8 mouse cellular contexts compared by ENCODE assay signal in the genomic region with DNA sequence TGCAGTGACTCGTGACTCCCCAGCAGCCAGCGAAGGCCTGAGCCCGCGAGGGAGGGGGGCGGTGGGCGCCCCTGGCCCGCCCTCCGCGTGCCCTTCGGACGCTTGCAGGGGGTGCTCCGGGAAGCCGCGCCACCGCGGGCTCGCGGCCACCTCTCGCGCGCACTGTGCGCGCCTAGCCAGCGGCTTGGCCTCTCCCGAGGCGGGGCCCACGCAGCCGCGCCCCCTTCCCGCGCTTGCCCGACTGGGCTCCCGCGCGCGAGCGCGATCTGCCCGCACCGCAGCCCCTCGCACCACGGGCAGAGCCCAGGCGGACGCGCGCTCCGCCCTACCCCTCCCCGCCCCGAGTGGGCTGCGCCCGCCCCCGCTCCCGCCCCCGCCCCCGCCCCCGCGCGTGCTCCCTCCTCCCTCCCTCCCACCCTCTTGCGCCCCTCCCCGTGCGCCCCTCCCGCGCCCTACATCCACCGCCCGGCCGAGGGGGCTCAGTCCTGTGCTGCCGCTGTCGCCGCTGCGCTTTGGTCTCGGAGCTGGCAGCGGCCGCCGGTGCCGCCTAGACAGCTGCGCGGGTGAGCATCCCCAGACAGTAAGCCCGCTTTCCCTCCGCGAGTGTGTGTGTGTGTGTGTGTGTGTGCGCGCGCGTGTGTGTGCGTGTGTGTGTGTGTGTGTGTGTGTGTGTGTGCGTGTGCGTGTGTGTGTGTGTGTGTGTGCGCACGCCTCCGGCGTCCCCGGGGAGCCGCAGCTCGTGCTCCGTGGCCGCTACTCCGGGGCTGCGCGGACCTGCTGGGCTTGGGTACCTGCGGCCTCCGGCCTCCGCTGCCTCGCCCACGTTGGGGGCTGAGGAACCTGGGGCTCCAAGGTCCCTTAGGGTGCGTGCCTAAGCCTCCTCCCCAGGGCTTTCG. TPM values are rescaled to one million over a fixed set of nuclear protein-coding genes. Genes with fewer than 3 reads are reported as not detected.
DNase-seq lines count a peak whose midpoint lies in the region; ATAC-seq and TF ChIP-seq lines count a peak whose summit lies in the region.

A gene (plus strand): TSS at position 482 of the 896 bp plus-strand sequence.

- peak; percentile 62 for DNase-seq in adrenal gland, adult 2 months
- DNase-seq in gastrocnemius, adult 2 months = peak; percentile 66
- DNase-seq in layer of hippocampus, postnatal 36 days = peak; percentile 47 to 49
- peak; percentile 83 for DNase-seq in lung, postnatal 10 days
- DNase-seq in right cerebral cortex, adult 2 months (ENCODE audit: low spot score in 2 of 2) = peak; percentile 31 to 34

- intact Hi-C loops in gastrocnemius, adult 2 months (cut with DNase I) = no loop called here

- H3K4me1 ChIP-seq in hindbrain, embryonic 13.5 days (replicated peaks) = peaks cover 13% of the 10 kb centered on the region; the same call in 1 of the 2 replicates

- H3K4me2 ChIP-seq in hindbrain, embryonic 13.5 days = peak within 1 kb of the TSS; percentile 50

- peak; percentile 58; the same call in 1 of the 2 replicates for ATAC-seq in common myeloid progenitor, adult 5-6 weeks (replicated peaks; ENCODE audit: low read depth, poor library complexity, severe bottlenecking)
- peak; percentile 96 for ATAC-seq in hindbrain, embryonic 13.5 days (ENCODE audit: low FRiP score)
- ATAC-seq in CD4-positive, CD25-positive, alpha-beta regulatory T cell, adult 4 months = no peak

- WGBS in hindbrain, embryonic 13.5 days = 14% methylated on average over 21 of the region's 106 CpGs

- no peaks in the 10 kb centered on the region for H3K36me3 ChIP-seq in hindbrain, embryonic 13.5 days

- H3K9me3 ChIP-seq in hindbrain, embryonic 13.5 days = no peaks in the 10 kb centered on the region

- H3K9ac ChIP-seq in hindbrain, embryonic 13.5 days = peak within 1 kb of the TSS; percentile 78

- no peaks in the 10 kb centered on the region for H3K27me3 ChIP-seq in hindbrain, embryonic 13.5 days

- H3K4me3 ChIP-seq in gastrocnemius, adult 2 months = peak within 1 kb of the TSS; percentile 75
- peak within 1 kb of the TSS; percentile 57 for H3K4me3 ChIP-seq in hindbrain, embryonic 13.5 days

- H3K27ac ChIP-seq in gastrocnemius, adult 2 months = peak within 1 kb of the TSS; percentile 80
- H3K27ac ChIP-seq in hindbrain, embryonic 13.5 days = peak within 1 kb of the TSS; percentile 89

- TF ChIP-seq CTCF in gastrocnemius, adult 2 months (IDR thresholded peaks at IDR 0.05) = no peak

RNA-seq across cellular contexts. Expression of the gene that starts here (rescaled TPM):
- total RNA-seq in adrenal gland, adult 2 months (2021) = 10 to 100 TPM; 27.9 to 59.4 TPM
- polyA plus RNA-seq in adrenal gland, adult 2 months (2012; rRNA removed) = 31.5 and 35.3 TPM in 2 replicates
- 1.6 and 21.3 TPM in 2 replicates for total RNA-seq in common myeloid progenitor, adult 5-6 weeks (2017)
- total RNA-seq in gastrocnemius, adult 2 months (2021) = 1,000 to 10,000 TPM in 1 of 2 experiments, 100 to 1,000 TPM in 1; 673 to 2,064 TPM
- polyA plus RNA-seq in hindbrain, embryonic 13.5 days (2015; fragmentation: Nextera tagmentation; extraction: Ambion mirVana) = 127 and 139 TPM in 2 replicates
- 10 to 100 TPM; 78.4 to 87.0 TPM for total RNA-seq in layer of hippocampus, postnatal 36 days (2021)
- polyA plus RNA-seq in CD4-positive, CD25-positive, alpha-beta regulatory T cell, adult 4 months (2017; shearing (Covaris generic)) = not detected

Comparison
In these comparisons a context has a peak if more than half of its experiments do, and no peak if none do; other contexts are left out.
1. RNA of the gene that starts here (polyA plus RNA-seq): 127 to 139 TPM in hindbrain, embryonic 13.5 days and 31.5 to 35.3 TPM in adrenal gland, adult 2 months; not detected in CD4-positive, CD25-positive, alpha-beta regulatory T cell, adult 4 months; every median in the first group is over 10 times any median in the second.
2. DNase-seq: peak in every context shown above with its lines; median percentile 83 in lung, postnatal 10 days; 66 in gastrocnemius, adult 2 months; 62 in adrenal gland, adult 2 months; 48 in layer of hippocampus, postnatal 36 days; 32 in right cerebral cortex, adult 2 months.